Mouse (Mus musculus) inflammation-experienced regulatory T-cells, adult 6 months (primary cell): ENCODE measurements around the gene Ifnar2. TPM values are rescaled to one million over a fixed set of nuclear protein-coding genes. Genes with fewer than 3 reads are reported as not detected.
A peak's percentile ranks its signal among the peaks of the same experiment; 100 is the strongest.

Source experiments
- ATAC-seq: one replicate; pipeline ENCODE4 v1.8.0; 2017
- polyA plus RNA-seq, 3 experiments: library from polyadenylated mRNA; unstranded; fragments of 100-300 nt; shearing (Covaris generic); gene quantifications; one replicate each; pipeline ENCODE4 v1.2.1; 2017

Gene Ifnar2
- polyA plus RNA-seq, 3 experiments from 2014 or later, result 44.5 to 50.8 (median 46.5) TPM

- ATAC-seq, result no peak
Measured at GRCm38 (mm10) chr16:91394826-91395410, 22.3 kb downstream of the Ifnar2 start.

DNA sequence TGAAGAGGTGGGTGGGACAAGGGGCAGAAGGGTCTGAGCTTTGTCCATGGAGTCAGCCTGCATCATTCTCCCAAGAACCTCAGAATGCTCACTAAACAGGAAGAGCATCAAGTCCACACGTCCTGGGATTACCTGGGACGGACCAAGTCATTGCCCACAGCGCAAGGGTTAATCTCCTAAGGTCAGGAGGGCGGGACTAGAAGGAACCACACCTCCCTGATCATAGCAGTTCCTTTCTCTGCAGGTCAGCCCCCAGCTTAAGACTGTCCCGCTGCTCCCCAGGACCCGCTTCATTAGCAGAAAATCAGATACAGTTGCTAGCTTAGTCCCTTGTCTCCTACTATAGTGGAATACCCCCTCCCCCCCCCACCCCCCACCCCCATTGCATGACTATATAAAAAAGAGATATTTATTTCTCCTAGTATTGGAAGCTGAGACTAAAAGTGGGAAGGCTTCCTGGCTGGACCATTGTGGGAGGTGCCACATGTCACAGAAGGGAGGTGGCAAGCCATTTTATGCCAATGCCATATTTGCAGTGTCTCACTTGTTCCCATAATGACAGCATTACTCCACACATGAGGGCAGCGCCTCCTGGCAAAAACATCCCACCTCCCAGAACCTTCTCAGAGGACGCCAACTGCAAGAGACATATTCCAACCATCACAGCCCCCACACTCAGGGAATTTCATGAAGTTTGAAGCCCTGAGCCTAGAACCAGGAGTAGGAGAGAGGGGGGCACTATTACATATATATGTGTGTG, 23.2 kb downstream of the Ifnar2 start:
- no peak for ATAC-seq

GRCm38 (mm10) chr16:91396844-91397537, 24.4 kb downstream of the Ifnar2 start:
- ATAC-seq, result no peak

DNA sequence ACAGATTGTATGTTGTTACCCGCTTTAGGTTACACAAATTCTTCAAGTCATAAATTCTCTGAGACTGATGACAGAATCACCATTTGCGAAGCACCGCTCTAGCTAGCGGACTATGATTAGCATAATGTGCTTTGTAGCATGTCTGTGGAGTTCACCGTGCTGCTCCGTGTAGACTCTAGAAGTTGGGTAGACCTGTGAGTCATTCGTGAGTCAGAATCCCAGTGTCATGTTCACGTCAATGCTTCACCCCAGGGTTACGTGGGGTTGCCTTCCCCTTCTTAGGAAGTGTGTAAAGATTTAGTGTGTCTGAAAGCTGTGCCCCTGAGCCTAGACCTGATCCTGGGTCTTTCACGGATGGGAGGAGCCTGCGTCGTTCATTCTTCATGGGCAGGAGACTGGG, 25.4 kb downstream of the Ifnar2 start:
- no peak for ATAC-seq

DNA sequence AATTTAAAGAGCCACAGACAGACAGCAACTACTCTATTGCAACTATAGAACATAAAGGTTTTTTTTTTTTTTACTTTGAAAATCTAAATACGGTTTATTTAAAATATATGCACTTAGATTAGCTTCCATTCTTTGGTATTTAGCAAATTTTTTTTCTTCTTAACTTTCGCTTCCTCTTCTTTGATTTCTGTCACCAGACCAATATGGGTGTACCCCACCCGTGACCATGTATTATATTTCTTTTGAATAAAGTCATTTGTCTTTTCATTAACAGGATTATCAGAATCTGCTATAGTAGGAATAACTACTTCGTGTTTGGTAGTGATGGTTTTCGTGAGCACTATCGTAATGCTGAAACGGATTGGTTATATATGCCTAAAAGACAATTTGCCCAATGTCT, 26.4 kb downstream of the Ifnar2 start:
- no peak for ATAC-seq

- no peak for ATAC-seq
Measured at GRCm38 (mm10) chr16:91401569-91402165, 29.1 kb downstream of the Ifnar2 start.

DNA sequence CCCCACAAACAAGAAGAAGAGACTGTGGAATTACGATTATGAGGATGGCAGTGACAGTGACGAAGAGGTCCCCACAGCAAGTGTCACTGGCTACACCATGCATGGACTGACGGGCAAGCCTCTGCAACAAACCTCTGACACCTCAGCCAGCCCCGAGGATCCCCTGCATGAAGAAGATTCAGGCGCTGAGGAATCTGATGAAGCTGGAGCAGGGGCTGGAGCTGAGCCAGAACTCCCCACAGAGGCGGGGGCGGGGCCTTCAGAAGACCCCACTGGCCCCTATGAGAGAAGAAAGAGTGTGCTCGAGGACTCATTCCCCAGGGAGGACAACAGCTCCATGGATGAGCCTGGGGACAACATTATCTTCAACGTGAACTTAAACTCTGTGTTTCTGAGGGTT, 31.2 kb downstream of the Ifnar2 start:
- no peak for ATAC-seq

- no peak for ATAC-seq
Measured at GRCm38 (mm10) chr16:91404187-91404586, 31.6 kb downstream of the Ifnar2 start.

- ATAC-seq, result no peak
Measured at GRCm38 (mm10) chr16:91404828-91405577, 32.4 kb downstream of the Ifnar2 start.

GRCm38 (mm10) chr16:91405640-91406584, 33.3 kb downstream of the Ifnar2 start, which contains the start of gene Il10rb:
TSS of gene Il10rb (plus strand) at chr16:91406164.
- ATAC-seq, result peak; percentile 80

- ATAC-seq, result peak; percentile 30
Measured at GRCm38 (mm10) chr16:91406585-91407220, 34.1 kb downstream of the Ifnar2 start.

DNA sequence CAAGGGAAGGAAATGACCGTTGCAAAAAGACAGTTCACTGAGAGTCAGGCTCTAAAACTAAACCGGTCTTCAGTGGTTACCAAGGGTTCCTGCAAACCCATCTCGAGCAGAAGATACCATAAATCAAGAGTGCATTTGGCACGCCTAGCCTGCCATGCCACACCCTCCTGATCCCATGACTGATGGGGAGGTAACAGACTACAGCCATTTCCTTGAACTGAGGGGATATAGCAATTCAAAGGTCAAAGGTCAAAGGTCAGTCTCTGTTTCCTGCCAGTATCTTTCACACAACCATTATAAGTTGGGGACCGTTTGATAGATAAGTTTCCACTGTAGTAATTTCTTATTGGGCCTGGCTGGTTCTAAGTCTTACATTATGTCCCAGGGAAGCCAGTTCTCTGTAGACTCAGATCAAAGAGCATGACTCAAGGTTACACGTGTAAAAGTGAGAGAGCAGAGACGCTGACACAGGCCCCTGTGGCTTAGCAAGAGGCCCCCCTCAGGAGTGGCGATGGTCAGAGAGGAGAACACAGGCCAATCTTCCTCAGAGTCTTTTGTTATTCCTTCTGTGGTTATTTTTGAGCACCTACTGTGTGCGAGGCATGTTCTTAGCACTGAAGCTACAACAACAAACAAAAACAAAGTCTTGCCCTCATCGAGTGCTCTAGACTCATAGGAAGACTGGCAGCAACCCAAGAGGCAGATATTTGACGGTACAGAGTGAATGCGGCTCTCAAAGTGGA, 40.7 kb downstream of the Ifnar2 start:
- peak; percentile 77 for ATAC-seq

- no peak for ATAC-seq
Measured at GRCm38 (mm10) chr16:91415391-91416189, 43.0 kb downstream of the Ifnar2 start.

- no peak for ATAC-seq
Measured at GRCm38 (mm10) chr16:91416357-91416756, 43.8 kb downstream of the Ifnar2 start.

DNA sequence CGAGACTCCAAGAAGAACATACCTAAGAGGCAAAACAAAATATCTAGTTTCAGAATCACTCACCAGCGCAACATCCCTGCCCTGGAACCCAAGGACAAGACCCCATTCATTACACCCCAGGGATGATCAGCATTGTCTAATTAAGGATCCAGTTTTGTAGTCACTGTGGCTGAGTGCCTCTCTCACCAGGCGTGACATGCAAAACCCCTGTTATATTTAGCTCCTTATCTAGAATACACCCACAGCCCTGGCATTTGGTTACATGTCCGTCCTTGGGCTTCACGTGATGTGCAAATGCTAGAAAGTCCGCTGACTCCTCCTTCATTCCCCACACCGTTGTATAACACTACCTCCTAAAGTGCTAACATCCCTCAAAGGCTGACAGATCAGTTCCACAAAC, 44.4 kb downstream of the Ifnar2 start:
- ATAC-seq, result no peak

DNA sequence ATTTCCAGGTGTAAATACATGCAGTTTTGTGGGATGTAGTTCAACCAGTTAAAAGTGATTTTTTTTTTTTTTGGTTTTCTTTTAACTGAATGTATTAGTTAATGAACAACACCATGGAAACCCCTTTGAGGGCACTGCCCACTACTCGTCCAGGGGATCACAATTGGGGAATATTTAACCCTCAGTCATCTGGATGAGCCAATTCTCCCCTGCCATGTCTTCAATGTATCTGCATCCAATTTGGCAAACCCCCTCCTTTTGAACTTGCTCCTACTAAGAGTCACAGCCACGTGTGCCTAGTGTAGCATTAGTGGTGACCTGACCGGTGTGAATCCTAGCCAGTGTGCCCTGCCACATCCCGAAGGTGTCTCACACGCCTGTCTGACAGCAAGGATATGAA, 45.9 kb downstream of the Ifnar2 start:
- no peak for ATAC-seq

DNA sequence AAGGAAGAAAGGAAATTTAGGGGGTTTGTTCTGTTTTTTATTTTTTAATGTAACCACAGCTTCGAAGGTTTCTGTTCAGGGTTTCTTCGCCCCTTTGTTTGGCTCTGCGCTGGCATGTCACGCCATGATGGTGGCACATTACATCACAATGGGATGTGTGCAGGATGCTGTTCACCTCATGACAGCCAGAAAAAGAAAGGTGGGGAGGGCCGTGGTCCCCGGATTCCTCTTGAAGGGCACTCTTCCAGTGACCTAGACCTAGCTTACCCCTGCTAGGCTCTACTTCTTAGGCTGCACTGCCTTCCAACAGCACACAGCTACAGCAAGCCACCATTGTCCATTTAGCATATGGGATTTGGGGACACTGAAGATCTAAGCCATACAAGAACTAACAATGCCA, 53.2 kb downstream of the Ifnar2 start:
- ATAC-seq, result no peak

- no peak for ATAC-seq
Measured at GRCm38 (mm10) chr16:91426586-91426985, 54.0 kb downstream of the Ifnar2 start.

DNA sequence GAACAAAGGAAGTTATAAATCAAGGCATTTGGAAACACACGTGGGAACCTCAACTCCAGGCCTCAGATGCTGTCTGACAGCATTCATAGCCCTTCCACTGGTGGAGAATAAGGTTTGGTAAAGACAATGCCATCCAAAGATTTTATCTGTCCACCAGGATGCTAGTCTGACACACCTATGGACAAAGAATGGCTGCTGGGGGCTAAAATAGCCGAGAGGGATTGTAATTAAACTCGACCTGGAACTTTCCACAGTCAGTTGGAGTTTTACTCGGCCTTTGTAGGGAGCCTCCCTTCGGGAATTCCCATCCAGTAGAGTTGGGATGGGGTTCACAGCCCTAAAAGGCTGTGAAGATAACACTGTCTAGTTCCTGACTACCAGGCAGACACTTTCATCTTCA, 54.9 kb downstream of the Ifnar2 start:
- no peak for ATAC-seq
